Mouse (Mus musculus) B cell, adult 2 months (primary cell): Measurements from ENCODE around the gene Krtap5-4.
"Not testable (repeated sequence)": the region's sequence is repeated elsewhere in the genome, so short reads cannot be mapped to it uniquely, and the experiment has no call there.

ENCODE experiments used
- DNase-seq, 2 experiments: peaks; one replicate each; pipeline ENCODE4 v3.0.0; 2022

The Krtap5-4 gene

GRCm38 (mm10) chr7:142322641-142323040, 19.3 kb downstream of the Krtap5-4 start:
- DNase-seq, result no peak

DNA sequence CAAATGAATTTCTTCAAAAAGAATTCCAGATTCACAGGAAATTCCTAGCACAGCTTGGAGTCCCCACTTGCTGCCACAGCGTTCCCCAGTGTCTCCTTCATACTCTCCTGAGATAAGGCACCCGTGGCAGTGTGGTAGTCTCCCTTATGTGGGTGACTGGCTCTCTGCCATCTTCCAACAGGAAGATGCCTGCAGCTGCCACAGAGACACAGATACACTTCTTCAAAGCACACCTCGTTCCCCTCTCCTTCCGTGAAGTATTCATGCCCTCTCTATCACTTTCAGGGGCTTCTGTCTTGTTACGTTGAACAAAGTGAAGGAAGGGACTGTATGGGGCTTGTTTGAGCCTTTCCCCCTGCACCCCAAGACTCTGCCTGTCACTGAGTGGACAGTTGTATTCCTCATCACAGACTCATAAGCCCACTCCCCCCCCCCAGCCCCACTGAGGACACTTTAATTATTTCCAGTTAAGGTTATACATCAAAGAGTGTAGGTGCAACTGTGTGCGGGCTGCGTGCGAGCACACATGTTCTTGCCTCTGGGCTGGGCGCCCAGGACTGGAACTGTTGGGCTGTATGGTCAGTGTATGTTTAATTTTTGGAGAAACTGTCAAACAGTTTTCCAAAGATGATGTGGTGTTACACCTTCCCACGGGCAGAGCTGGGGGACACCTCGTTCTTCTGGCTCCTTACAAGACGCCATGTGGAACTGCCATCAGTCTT, 20.2 kb downstream of the Krtap5-4 start:
- DNase-seq, result no peak

DNA sequence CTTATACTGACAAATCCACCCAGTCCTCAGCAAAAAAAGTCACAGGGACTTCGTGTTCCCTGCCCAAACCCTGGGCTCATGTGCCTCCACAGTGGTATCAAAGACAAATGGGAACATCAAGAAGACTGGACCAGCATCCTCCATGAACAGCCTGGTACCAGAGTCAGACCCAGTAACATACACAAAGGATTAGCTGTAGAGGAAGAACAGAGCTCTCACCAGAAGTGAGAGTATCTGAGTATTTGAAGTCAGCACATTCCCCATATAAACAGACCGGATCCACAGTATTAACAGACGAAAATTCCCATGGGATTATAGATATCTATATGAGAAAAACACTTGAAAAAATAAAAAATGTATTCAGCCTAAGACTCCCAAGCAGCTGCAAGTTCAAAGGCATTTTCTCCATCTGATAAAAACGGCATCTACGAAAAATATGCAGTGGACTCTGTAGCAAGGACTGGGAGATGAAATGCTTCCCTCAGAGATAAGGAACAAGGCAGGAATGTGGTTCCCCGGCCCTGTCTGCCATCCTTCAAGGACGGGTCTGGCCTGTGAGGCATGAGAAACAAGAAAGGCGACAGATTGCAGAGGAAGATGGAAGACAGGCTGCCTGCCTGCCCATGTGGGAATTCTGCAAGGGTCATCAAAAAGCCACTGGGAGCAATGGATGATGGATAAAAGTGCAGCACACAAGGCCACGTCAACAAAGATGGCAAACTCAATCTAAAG, 23.5 kb downstream of the Krtap5-4 start:
- DNase-seq, result no peak

- DNase-seq, result no peak
Observed at GRCm38 (mm10) chr7:142328507-142328906, 25.2 kb downstream of the Krtap5-4 start.

DNA sequence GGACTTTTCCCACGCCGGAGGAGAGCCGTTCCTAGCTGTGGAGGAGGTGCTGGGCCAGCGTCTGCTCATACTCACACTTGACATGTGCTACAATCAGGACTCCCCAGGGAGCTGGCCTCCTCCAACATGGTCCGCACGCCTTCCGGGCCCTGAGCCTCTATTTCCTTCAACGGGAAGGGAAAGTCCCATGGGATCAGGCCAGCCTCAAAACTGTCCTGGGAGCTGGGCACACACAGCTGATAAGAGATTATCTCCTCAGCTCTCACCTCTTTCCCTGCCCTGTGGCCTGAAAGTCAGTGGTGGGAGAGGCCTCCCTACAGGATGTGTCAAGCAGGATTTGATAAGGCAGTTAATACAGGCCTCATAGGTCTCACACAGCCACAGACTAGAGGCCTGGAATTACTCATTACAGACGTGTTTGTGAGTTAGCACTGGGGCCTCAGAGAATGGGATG, 26.9 kb downstream of the Krtap5-4 start:
- no peak for DNase-seq

- no peak for DNase-seq
Observed at GRCm38 (mm10) chr7:142331281-142331680, 27.9 kb downstream of the Krtap5-4 start.

GRCm38 (mm10) chr7:142332741-142333140, 29.4 kb downstream of the Krtap5-4 start:
- DNase-seq, result not testable (repeated sequence)

GRCm38 (mm10) chr7:142334246-142334645, 30.9 kb downstream of the Krtap5-4 start:
- DNase-seq, result peak; percentile 92

DNA sequence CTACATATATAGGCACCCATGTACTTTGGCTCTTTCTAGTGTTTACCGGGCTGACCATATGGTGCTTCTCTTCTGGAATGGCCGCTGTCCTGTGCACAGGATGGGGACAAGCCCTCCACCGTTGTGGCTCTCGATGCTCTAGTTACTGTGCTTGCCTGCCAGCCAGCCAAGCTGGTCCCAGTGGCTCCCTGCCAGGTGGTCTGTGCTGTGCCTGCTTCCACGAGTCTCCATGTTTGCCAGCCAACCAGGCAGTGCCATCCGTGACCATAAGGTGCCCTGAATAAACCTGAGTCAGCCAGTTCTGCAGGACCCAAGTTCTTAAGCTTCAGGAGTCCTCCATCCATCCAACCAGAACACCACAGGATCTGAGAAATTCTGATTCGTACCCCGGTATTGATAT, 31.8 kb downstream of the Krtap5-4 start:
- DNase-seq, result no peak

- DNase-seq, result peak; percentile 72 to 76
Observed at GRCm38 (mm10) chr7:142340269-142340970, 37.1 kb downstream of the Krtap5-4 start.

- no peak for DNase-seq
Observed at GRCm38 (mm10) chr7:142341564-142342246, 38.4 kb downstream of the Krtap5-4 start.

DNA sequence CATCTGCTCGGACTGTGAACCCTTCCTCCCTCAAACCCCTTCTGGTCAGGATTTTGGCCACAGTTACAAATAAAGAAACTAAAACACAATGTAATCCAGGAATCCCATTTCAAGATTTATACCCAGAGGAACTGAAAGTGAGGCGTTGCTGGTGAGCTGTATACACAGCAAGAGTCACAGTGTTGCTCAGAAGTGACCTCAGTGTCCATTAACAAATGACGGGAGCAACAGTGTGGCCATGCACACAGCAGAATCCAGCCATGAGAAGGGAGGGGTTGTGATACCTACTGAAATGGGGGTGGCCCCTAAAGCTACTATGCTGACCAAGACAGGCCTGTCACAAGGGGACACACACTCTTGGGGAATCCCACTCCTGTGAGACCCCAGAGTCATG, 38.9 kb downstream of the Krtap5-4 start:
- no peak for DNase-seq

DNA sequence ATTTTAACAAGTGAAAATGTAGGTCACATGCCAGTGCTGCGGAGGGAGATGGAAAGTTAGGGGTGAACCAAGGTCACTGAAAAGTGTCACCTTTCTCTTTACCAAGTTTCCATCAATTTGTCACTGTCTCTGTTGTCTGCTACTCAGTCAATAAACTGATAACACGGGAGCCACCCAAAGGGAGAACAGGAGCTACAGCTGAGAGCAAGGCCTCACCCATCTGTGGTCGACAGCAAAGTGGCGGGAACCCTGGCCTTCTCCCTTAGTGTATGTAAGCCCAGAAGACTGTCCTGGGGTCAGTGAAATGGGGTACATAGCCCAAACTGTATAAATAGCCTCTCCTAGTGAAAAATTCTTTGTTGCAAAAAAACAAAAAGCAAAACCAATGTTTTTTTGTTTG, 44.2 kb downstream of the Krtap5-4 start:
- no peak for DNase-seq

DNA sequence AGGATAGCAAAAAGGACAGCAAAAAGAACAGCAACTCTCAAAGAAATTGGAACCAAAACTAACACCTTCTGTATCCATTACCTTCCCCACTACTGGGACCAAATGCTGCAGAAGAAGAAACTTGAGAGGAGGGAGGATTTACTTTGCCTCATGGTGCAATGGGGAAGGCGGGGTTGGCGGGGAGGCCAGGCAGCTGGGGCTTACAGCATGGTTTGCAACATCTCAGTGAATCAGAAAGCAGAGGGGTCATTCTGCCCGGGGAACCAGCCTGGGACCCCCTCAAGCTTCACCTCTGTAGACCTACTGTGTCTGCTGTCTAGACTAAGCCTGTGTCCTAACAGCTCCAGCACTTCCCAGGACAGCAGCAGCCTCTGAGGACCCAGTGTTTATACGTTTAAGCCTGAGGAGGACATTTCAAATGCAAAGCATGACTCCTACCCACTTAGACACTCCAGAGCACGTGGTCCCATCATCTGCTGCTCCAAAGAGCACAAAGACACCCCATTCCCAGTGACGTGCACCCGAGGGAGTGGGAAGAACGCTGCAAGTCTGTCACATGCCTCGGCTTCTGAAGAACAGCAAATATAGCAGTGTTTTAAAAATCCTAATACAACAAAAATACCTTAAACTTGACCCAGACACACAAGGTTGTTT, 46.1 kb downstream of the Krtap5-4 start:
- no peak for DNase-seq

DNA sequence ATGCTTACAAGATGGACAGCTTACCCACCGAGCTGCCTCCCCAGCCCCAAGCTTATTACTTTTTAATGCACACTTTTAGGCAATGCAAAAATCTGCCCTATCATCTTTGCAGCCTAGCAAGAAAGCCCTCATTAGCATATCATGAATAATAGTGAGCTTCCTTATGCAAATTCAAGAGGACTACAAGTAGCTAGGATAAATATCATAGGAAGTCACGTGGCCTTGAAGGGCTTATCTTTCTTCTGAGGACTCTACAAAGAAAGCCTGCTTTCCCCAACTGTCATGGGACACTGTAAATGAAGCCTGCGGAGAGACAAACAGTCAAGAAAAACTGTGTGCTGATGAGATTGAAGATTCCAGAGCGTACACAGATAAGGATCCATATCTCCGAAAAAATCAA, 48.2 kb downstream of the Krtap5-4 start:
- no peak for DNase-seq

GRCm38 (mm10) chr7:142353854-142354253, 50.5 kb downstream of the Krtap5-4 start:
- DNase-seq, result no peak
